Mouse (Mus musculus) heart, embryonic 12.5 days (tissue): ENCODE measurements at regions not wholly inside any gene's neighbourhood (a gene's known extent, or its start where the extent isn't known, plus 50 kb on each side); places are given as distances from the start of the nearest gene placed in this dataset.

ENCODE experiments used
- ATAC-seq: fragments of 200-750 bp; cut with Nextera tagmentation; 2 replicates; pipeline ENCODE4 v1.8.0; 2017; ENCODE audit warnings: moderate TSS enrichment, moderate library complexity; ENCODE audit not compliant: insufficient number of reproducible peaks, low FRiP score
- H3K27ac ChIP-seq: fragments of 300-500 bp; sonication (generic); 2 replicates; pipeline ENCODE4 v1.5.1; 2016; ENCODE audit warnings: mild to moderate bottlenecking, moderate library complexity; ENCODE audit not compliant: poor library complexity, severe bottlenecking
- H3K27me3 ChIP-seq: fragments of 300-500 bp; sonication (generic); replicated peaks from 2 replicates; pipeline ENCODE4 v1.6.1; 2016; ENCODE audit warnings: mild to moderate bottlenecking, moderate library complexity
- H3K36me3 ChIP-seq: fragments of 300-500 bp; sonication (generic); 2 replicates; pipeline ENCODE4 v1.6.1; 2016; ENCODE audit warnings: mild to moderate bottlenecking, moderate library complexity
- H3K4me1 ChIP-seq: fragments of 300-500 bp; sonication (generic); replicated peaks from 2 replicates; pipeline ENCODE4 v1.6.1; 2016; ENCODE audit warnings: mild to moderate bottlenecking
- H3K4me2 ChIP-seq: fragments of 300-500 bp; sonication (generic); 2 replicates; pipeline ENCODE4 v1.6.1; 2016; ENCODE audit warnings: mild to moderate bottlenecking, moderate library complexity
- H3K4me3 ChIP-seq: fragments of 300-500 bp; sonication (generic); 2 replicates; pipeline ENCODE4 v1.5.1; 2016; ENCODE audit warnings: mild to moderate bottlenecking
- H3K9ac ChIP-seq: fragments of 300-500 bp; sonication (generic); 2 replicates; pipeline ENCODE4 v1.6.1; 2016; ENCODE audit warnings: mild to moderate bottlenecking, moderate library complexity
- H3K9me3 ChIP-seq: fragments of 300-500 bp; sonication (generic); replicated peaks from 2 replicates; pipeline ENCODE4 v1.6.1; 2016; ENCODE audit warnings: mild to moderate bottlenecking, moderate library complexity
- WGBS: fragments of 180-500 bp; shearing (Covaris S2); methylation state at CpG from one replicate; pipeline ENCODE4 v1.1.7; 2016; 5-methylcytosine and 5-hydroxymethylcytosine counted together

DNA sequence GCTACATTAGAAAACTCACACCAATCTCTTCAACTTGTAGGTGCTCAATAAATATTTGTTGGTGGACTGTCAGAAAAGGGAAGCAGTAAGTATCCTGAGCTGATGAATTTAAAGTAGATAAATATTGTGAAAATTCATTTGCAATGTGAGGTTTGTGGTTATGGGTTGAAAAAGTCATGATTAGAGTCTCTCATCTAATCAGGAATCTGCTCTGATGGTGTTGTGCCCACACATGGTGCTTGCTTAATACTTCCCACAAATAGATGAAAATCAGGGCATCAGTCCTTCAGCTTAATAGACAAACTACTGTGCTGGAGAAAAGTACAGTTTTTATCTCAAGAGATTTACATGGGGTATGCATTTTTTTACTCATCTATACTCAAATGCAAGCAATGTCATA lies 59.9 kb downstream of the S1pr1 start:
- Histone ChIP-seq H3K27me3 (no peaks in the 10 kb centered on the region), H3K4me2 (no peak overlapping the region), H3K36me3 (no peaks in the 10 kb centered on the region), H3K27ac (no peak overlapping the region), H3K9me3 (no peaks in the 10 kb centered on the region), H3K9ac (no peak overlapping the region), H3K4me3 (no peak overlapping the region), H3K4me1 (peaks cover 12% of the 10 kb centered on the region)
- no peak for ATAC-seq

DNA sequence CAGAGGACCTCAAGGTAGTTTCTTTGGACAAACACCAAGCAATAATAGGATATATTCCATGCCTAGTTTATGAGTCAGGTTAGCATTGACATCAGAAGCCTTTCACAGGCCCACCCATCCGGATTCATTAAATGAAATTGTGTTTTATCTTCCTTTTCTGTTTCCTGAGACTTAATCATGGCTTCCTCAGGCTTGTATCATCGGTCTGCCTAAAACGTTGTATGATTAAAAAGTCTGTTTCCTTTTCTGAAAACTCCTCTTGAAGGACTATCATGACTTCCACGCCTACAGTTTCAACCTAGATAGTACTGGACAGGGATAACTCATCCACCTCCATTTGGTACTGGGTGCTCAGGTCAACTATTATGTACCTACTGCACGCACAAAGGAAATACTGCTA lies 62.6 kb downstream of the S1pr1 start:
- Histone ChIP-seq H3K9me3 (no peaks in the 10 kb centered on the region), H3K27me3 (no peaks in the 10 kb centered on the region), H3K9ac (no peak overlapping the region), H3K4me3 (no peak overlapping the region), H3K36me3 (no peaks in the 10 kb centered on the region), H3K4me2 (no peak overlapping the region), H3K4me1 (no peaks in the 10 kb centered on the region), H3K27ac (no peak overlapping the region)
- ATAC-seq: no peak
- 70% methylated on average over 5 of the region's 5 CpGs for WGBS

DNA sequence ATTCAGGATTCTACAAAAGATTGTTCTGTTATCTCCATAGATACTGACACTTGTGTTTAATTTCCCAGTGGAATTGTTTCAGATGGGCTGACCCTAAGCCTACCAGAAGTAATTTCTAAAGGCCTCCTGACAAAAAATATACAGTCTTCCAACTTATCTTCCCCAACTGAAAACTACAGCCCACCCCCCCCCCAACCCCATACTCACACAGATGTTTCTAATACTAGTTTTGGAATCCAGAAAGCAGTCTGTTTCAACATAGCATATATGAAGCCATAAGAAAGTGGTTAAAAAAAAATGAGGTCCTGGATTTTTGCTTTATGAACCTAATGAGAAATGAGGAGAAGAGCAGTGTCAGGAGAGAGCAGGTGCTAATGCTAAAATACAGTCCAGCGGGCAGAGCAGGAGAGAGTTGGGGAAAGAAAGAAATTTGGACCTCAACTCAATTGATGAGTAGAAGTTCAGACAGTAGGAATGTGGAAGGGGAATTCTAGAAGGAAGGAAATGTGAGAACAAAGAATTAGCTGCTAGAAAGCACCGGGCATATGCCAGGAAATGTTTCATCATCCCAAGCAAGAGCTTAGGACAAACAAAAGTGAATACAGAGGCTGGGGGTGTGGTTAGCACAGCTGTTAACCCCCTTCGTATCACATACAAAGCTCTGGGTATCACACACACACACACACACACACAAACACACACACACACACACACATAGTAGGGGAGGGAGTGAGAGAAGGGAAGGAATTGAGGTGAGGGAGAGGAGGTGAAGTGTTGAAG lies 65.3 kb downstream of the S1pr1 start:
- no peak overlapping the region for H3K4me3 ChIP-seq
- no peak overlapping the region for H3K4me2 ChIP-seq
- no peak for ATAC-seq
- H3K27me3 ChIP-seq: no peaks in the 10 kb centered on the region
- no peaks in the 10 kb centered on the region for H3K9me3 ChIP-seq
- H3K9ac ChIP-seq: no peak overlapping the region
- 61% methylated on average over 3 of the region's 3 CpGs for WGBS
- no peak overlapping the region for H3K27ac ChIP-seq
- peaks cover 8% of the 10 kb centered on the region for H3K4me1 ChIP-seq
- H3K36me3 ChIP-seq: no peaks in the 10 kb centered on the region

DNA sequence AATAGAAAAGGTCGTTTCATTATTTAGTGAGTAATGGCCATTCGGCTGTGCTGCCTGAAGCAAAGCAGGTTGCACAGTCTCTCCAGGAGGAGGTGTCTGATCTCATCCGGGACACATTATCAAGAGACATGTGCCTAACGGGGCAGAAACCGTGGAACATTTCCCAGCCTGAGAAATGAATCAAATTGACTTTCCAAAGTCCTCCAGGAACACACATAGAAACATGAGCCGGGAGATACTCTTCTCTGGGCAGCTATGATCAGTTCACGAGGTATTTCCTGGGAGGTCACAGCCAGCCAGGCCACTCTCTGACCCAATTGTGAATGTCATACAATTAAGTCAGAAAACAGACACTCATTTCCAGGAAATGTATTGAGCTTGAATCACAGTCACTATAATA lies 67.9 kb downstream of the S1pr1 start:
- Histone ChIP-seq H3K9ac (no peak overlapping the region), H3K36me3 (no peaks in the 10 kb centered on the region), H3K27me3 (no peaks in the 10 kb centered on the region), H3K9me3 (no peaks in the 10 kb centered on the region), H3K4me1 (peaks cover 23% of the 10 kb centered on the region), H3K4me2 (no peak overlapping the region), H3K27ac (no peak overlapping the region), H3K4me3 (no peak overlapping the region)
- no peak for ATAC-seq
- 48% methylated on average over 7 of the region's 7 CpGs for WGBS

DNA sequence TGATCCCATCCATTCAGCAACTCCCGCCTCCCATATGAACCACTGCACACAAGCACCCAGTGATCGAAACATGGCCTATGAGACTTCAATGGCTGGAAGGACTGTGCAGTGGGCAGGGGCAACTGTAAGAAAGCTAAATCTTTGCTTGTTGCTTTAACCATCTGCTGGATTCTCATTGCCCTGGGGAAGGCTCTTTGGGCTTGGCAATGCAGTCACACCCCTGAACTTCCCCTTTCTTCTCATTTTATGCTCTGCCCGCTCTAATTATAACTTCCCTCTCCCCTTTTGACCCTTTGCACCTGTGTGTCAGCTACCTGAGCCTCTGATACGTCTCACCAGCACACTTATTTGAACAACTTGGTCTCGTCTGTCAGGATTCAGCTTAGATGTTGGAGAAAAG lies 70.6 kb downstream of the S1pr1 start:
- H3K4me1 ChIP-seq: peaks cover 33% of the 10 kb centered on the region

DNA sequence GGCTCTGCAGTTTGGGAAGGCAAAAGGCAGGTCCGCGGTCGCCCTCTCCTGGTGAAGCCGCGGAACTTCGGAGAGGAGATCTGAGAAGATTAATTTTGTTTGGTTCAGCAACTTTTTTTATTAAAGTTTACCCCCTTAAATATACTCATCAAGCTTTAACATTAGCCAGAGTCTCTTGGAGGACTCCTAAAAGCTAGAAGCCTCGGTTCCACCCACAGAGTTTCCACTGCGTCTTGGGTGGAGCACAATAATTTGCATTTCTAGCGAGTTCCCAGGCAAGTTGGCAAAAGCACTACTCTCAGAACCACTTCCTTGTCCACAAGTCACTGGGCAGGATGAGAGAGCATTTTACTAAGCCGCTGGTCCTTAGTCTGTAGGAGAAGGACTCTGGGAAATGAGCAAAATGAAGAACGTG lies 72.0 kb downstream of the S1pr1 start:
- no peaks in the 10 kb centered on the region for H3K36me3 ChIP-seq
- H3K4me1 ChIP-seq: peaks cover 35% of the 10 kb centered on the region
- no peaks in the 10 kb centered on the region for H3K27me3 ChIP-seq
- H3K4me2 ChIP-seq: peak overlapping the region; percentile 67
- no peaks in the 10 kb centered on the region for H3K9me3 ChIP-seq
- 6% methylated on average over 11 of the region's 11 CpGs for WGBS
- H3K4me3 ChIP-seq: peak overlapping the region; percentile 47
- H3K27ac ChIP-seq: peak overlapping the region; percentile 77
- H3K9ac ChIP-seq: 0 out of 2 replicates have a peak overlapping the region, but pooled peaks have one; percentile 19
- no peak for ATAC-seq

More for the DNA sequence above, 70.6 kb downstream of the S1pr1 start:
- Histone ChIP-seq H3K27ac (no peak overlapping the region), H3K9ac (no peak overlapping the region), H3K4me3 (no peak overlapping the region), H3K4me2 (no peak overlapping the region), H3K9me3 (no peaks in the 10 kb centered on the region), H3K36me3 (no peaks in the 10 kb centered on the region), H3K27me3 (no peaks in the 10 kb centered on the region)
- no peak for ATAC-seq
- 83% methylated on average over 5 of the region's 5 CpGs for WGBS

DNA sequence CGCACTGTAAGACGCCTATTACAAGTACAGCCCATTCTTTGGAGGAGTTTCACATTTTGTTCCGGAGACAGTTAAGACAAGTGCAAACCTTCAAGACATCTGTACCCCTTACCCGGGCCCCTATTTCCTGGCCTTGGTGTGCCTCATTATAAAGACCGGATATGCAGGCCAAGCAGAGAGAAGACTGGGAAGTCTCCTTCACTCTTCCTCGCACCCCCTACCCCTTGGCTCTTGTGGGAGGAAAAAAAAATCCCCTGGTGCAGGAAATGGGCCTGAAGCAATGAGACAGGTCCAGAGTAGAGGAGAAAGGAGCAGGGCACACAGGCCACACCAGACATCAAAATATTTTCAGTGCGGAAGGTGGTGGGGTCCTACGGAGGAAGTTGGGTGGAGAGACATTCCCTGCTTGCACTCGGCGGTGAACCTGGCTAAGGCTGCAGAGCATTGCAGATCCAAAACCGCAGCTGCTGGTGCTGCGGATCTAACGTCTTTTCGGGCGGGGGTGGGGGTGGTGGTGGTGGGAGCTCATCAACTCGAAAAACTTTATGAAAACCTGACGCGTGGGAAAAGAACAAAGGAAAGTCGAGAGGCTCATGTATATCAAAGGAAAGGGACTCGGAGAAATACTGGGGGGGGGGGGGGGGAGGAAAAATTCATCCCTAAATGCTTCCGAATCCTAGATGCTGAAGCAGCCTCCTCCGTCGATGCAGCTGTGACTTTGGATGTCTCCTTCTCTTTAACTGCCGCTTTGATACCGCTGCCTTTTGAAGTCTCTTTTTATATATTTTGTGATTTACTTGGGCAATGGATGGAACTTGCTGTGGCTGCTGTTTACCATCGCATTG lies 72.6 kb downstream of the S1pr1 start:
- H3K9me3 ChIP-seq: no peaks in the 10 kb centered on the region
- H3K4me1 ChIP-seq: peaks cover 35% of the 10 kb centered on the region
- H3K9ac ChIP-seq: peak overlapping the region; percentile 64
- peak; percentile 64 for ATAC-seq
- H3K4me2 ChIP-seq: peak overlapping the region; percentile 67
- H3K36me3 ChIP-seq: no peaks in the 10 kb centered on the region
- peak overlapping the region; percentile 47 for H3K4me3 ChIP-seq
- peak overlapping the region; percentile 91 for H3K27ac ChIP-seq
- WGBS: 4% methylated on average over 26 of the region's 26 CpGs
- no peaks in the 10 kb centered on the region for H3K27me3 ChIP-seq

DNA sequence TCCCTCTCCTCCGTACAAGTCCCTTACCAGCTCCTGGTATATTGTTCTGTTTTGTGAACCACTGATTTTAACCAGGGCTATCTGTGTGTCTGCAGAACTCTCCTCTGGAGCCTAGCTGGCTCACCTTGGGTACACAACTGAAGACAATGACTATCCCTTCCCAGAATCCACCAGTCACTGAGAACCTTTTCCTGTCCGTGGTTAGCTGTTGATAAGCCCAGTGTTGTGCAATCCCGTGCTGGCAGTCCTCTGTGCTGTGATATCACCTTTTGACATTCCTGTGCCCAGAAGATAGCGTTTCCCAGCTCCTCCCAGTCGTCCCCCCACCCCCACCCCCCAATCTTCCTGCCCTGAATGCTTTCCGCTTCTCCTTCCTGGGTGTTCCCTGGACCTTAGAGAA lies 73.5 kb downstream of the S1pr1 start:
- Histone ChIP-seq H3K36me3 (no peaks in the 10 kb centered on the region), H3K9me3 (no peaks in the 10 kb centered on the region), H3K9ac (no peak overlapping the region), H3K27me3 (no peaks in the 10 kb centered on the region), H3K27ac (peak overlapping the region; percentile 91), H3K4me3 (no peak overlapping the region), H3K4me1 (peaks cover 41% of the 10 kb centered on the region), H3K4me2 (peak overlapping the region; percentile 67)
- peak; percentile 93 for ATAC-seq
- 8% methylated on average over 6 of the region's 6 CpGs for WGBS

DNA sequence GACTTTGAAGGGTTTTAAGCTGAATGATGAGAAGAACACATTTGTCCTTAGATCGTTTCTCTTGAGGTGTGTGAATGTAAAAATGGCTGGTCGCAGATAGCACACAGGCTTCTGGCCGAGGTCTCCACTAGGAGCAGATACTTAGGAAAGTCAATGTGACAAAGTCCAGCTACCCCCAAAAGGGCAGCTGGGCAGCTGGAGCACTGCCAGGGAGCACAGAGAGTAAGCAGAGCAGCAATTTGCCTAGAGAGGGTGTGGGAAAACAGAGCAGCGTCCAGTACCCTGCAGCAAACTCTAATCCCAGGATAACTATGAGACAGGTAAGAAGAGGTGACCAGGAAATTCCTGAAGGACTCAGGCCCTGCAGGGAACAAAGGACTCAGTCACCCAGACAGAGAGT lies 79.4 kb downstream of the S1pr1 start:
- no peaks in the 10 kb centered on the region for H3K36me3 ChIP-seq
- 40% methylated on average over 4 of the region's 4 CpGs for WGBS
- peak overlapping the region; percentile 59; the same call in 1 of the 2 replicates for H3K27ac ChIP-seq
- H3K27me3 ChIP-seq: no peaks in the 10 kb centered on the region
- peaks cover 27% of the 10 kb centered on the region for H3K4me1 ChIP-seq
- H3K4me2 ChIP-seq: no peak overlapping the region
- 0 out of 2 replicates have a peak, but pooled peaks have one; percentile 35 for ATAC-seq
- H3K9me3 ChIP-seq: no peaks in the 10 kb centered on the region
- H3K4me3 ChIP-seq: no peak overlapping the region
- no peak overlapping the region for H3K9ac ChIP-seq

DNA sequence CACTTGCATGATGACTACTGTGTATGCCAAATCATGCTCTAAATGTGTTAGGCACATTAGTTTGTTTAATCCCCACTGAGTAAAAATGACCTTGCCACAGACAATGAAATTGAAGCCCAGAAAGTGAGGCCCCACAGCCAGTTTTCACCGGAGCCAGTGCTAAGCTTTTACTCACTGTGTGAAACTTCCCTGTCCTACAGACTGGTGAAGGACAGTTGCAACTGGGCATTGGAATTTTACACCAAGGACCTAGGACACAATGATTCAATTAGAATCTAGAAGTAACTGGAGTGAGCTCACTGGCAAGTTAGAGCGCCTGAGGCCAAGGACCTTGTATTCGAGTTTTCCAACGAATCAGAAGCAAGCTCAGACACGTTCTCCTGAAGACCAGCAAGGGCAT lies 79.8 kb downstream of the S1pr1 start:
- no peaks in the 10 kb centered on the region for H3K27me3 ChIP-seq
- H3K9ac ChIP-seq: no peak overlapping the region
- H3K27ac ChIP-seq: peak overlapping the region; percentile 59; the same call in 1 of the 2 replicates
- no peaks in the 10 kb centered on the region for H3K36me3 ChIP-seq
- no peaks in the 10 kb centered on the region for H3K9me3 ChIP-seq
- H3K4me3 ChIP-seq: no peak overlapping the region
- peaks cover 27% of the 10 kb centered on the region for H3K4me1 ChIP-seq
- 81% methylated on average over 5 of the region's 5 CpGs for WGBS
- no peak for ATAC-seq
- H3K4me2 ChIP-seq: no peak overlapping the region

DNA sequence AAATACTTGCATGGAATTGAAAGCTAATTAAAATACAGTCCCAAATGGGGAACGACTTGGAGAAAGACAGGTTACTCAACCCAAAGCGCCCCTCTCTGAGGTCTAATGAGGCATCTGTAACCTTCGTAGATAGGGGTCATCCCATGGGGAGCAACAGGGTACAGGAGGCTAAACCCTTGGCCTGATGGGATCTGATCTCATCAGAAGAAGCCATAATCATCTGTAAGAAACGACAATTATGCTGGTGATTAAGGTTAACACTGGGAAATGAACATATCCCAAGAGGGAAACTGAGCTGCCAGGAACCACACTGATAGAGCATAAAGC lies 82.5 kb downstream of the S1pr1 start:
- H3K4me1 ChIP-seq: peaks cover 29% of the 10 kb centered on the region
- no peaks in the 10 kb centered on the region for H3K9me3 ChIP-seq
- no peak for ATAC-seq
- H3K9ac ChIP-seq: no peak overlapping the region
- H3K27me3 ChIP-seq: no peaks in the 10 kb centered on the region
- H3K27ac ChIP-seq: no peak overlapping the region
- no peak overlapping the region for H3K4me2 ChIP-seq
- H3K36me3 ChIP-seq: no peaks in the 10 kb centered on the region
- 77% methylated on average over 4 of the region's 4 CpGs for WGBS
- no peak overlapping the region for H3K4me3 ChIP-seq
